Mouse (Mus musculus) spleen, embryonic (tissue): ENCODE data around the gene Smim22.

ENCODE experiments used
- CTCF ChIA-PET: fragments of 350-600 bp; sonication (Branson Sonifier 250); formaldehyde crosslinking; loops from one replicate; lab custom pipeline; 2022; lab: Charles Lee

Smim22 gene

DNA sequence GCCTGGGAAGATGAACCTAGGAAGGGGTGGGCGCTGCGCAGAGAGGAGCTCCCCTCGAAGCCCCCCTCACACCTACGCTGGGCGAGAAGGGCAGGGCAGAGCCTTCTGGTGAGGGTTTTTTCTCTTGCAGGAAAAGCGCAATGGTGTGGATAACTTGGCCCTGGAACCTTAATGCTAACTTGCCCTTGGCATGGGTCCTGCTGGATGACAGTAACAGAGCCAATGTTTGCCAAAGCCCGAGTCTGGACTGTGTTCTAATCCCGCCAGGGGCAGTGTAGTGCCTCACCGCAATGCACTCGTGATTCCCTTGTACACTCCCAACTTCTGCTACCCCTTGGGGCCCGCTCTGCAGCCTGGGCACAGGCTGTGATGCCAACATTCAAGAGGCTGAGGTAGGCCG is 988 bp downstream of the Smim22 start:
- CTCF ChIA-PET, result no interaction called here

DNA sequence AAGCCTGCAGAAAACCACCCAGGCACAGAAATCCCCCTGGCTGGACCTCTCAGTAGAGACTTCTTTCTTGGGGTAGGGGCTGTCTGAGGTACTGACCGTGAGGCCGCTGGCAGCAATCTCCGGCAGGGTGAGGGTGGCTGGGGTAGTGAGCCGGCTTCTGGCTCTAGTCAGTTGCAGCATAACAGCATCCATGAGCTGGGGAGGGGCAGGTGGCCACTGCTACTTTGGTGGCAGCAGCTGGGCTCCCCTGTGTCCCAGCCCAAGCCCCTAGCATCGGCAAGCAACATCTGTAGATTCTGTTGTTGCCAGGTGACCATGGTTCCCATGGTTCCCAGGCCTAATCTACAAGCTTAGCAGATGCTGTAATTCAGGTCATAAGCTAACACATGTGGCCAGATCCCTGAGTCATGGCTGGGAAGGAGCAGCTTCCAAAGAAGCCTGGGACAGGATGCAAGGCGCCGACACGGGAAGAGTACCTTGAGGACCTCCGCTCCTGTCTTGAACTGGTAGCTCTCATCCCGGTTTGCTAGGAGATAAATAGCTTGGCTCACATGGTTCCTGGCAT is 3.4 kb downstream of the Smim22 start:
- CTCF ChIA-PET, result interaction anchor here (0.6 kb wide), 2 partner anchors 284 to 368 kb away, joined by 3 to 19 read pairs; partner anchors contain the start of gene Hmox2

DNA sequence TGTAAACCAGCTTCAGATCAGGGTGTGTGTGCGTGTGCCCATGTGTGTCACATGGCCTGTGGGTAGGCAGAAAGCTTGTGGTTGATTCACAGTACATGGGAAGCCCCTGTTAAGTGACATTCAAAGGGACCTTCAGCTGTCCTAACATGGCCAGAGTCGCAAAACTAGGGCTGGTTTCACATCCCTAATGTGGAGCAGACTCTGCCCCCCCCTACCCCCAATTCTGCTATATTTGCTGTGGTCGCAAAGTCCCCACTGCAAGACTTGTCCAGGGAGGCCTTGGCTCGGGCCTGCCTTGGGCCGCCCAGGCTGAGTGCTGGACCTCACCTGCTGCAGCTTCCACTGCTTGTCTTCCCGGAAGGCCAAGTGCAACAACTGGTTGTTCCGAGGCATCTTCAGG is 4.2 kb downstream of the Smim22 start:
- CTCF ChIA-PET, result interaction anchor here (0.6 kb wide), 1 partner anchor 285 kb away, joined by 3 read pairs; the partner anchor contains the start of gene Hmox2

DNA sequence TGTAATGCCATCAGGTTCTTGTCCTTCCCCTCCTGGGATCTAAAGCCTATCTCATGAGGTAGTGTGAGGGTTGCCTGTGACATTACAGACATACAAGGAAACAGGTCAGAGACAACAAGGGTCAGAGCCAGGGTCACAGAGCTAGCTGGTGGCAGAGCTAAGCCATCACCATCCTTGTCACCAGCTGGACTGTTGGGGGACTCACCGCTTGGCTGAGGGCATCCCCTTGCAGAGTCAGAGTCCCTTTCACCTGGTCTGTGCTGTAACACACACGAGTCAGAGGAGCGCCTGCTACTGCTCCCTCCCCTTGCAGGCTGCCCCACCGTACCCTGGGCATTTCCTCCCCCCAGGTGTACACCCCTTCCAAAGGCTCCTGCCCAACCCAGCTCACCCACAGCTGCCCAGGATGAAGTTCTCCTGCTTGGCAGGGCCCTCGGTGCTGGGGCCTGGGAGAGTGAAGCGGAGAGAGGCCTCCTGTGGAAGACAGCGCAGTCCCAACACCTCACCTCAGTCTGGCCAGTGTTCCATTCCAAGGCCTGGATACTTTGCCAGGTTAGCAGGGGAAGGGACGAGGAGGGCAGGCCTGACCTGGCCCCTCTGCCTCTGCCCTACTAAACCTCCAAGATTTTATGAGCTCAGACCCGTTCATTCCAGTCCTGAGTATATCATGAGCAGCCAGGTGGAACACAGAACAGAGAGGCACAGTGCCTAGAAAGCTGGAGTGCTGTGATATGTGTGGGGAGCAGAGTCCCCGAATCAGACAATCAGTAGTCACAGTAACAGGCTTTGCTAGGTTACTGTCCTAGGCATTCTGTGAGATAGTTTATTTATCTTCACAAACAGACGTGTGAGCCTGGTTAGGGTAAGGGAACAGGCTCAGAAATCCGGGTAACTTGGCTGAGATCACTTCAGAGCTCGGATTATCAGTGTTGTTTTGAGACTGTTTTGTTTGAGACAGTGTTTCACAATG is 5.2 kb downstream of the Smim22 start:
- CTCF ChIA-PET, result interaction anchor here (0.5 to 0.6 kb wide), 2 partner anchors 46 to 94 kb away, joined by 3 to 4 read pairs; no protein-coding TSS in a partner anchor

DNA sequence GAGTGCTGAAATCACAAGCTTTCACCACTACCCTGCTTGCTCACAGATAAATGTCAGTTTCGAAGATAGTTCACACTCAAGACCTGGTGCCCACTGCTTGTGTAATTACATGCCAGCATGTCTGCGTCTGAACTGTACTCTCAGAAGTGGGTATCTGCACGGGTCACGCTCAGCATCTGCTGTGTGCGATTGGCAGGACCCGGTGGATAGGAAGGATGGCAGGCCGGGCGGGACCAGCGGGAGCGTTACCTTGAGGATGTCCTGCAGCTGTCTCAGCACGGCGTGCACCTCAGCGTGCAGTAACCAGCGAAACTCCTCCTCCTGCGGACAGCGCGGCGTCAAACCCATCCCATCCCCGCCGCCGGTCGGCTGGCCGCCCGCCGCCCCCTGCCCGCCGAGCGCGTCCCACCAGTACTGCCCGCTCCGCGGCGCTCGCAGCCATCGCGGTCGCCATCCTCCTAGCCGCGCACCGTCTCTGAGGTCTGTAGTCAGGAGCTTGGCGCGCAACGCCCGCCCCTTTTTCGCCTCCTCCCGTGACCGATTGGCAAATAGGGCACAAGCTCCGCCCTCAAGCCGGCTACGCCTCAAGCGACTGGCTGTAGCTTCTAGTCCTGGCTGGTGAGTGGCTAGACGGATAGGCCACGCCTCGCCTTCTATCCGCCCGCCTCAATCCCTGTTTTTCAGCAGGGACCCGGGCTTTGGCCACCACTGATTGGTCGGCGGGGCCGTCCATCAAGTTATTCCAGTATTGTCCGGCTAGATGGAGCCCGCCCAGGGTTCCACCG is 6.2 kb downstream of the Smim22 start, which contains the start of gene Rogdi:
Gene Rogdi (minus strand): TSS at position 500 of the 785 bp plus-strand sequence.
- CTCF ChIA-PET, result interaction anchor here (0.5 to 0.6 kb wide), 2 partner anchors 45 to 95 kb away, joined by 3 to 4 read pairs; no protein-coding TSS in a partner anchor

DNA sequence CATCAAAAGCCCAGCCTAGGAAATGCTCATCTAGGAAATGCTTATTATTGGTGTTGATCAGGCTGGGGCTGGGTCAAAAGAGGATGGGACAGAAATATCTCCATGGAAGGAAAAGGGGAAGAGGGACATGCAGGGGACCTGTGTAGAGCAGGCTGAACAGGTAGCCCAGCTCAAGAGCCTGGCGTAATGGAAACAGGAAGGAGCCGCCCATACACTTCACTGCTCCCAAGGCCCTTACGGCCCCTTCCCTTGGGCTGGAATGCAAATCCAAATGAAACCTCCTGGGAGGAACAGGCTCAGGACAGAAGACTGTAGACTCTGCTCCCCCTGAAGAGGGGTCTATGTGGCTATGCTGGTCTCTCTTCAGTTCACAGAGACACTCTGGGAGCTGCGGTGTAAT is 7.5 kb downstream of the Smim22 start:
- CTCF ChIA-PET, result no interaction called here

DNA sequence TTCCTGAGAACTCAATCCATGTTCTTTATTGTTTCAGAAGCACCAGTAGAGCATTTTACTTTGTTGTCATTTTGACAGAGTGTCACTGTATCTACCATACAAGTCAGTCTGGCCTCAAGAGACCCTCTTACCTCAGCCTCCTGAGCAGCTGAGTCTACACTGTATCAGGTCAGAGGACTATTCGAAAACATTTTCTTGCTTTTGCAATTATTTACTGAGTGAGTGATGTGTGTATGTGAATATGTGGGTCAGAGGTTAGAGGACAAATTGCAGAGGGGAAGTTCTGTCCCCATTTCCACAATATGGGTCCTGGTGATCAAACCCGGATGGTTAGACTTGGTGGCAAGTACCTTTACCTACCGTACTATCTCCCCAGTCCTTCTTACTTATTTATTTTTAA is 16.9 kb downstream of the Smim22 start:
- CTCF ChIA-PET, result interaction anchor here (0.6 kb wide), 1 partner anchor 155 kb away, joined by 3 read pairs; no protein-coding TSS in a partner anchor

DNA sequence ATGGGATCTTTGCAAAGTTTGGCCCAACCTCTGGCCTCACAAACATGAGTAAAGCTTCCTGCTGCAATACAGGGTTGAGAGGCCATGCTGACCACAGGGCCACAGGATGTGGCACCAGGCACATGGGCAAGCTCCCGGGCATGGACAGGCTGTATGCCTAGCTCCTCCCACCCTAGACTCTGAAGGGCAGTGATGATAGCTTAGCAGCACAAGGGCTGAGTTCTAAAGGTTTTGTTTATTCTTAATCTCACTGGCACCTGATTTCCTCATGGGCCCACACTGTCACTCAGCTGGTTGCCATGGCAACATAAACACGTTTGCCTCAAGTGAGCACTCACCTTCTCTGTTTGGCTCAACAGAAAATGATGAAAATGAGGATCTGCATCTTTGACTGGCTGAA is 22.8 kb downstream of the Smim22 start:
- CTCF ChIA-PET, result no interaction called here

DNA sequence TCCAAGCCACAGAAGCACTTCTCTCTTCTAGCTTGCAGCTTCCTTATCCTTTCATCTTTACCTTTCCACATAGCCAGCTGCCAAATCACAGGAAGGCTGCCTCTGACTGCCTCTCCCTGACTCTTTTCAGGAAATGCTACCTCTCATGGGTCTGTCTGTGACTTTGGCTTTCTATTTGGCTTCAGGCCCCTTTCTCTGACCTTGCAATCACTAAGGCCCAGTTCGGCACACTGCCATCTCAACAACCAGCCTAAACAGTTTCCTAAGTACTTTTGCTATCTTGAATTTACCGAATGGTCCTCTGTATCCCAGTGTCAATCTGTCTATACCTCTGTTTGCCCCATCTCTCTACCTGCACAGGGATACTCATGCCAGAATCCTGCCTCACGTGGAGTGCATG is 28.5 kb downstream of the Smim22 start:
- CTCF ChIA-PET, result interaction anchor here (0.6 kb wide), 1 partner anchor 26 kb away, joined by 3 read pairs; no protein-coding TSS in a partner anchor

DNA sequence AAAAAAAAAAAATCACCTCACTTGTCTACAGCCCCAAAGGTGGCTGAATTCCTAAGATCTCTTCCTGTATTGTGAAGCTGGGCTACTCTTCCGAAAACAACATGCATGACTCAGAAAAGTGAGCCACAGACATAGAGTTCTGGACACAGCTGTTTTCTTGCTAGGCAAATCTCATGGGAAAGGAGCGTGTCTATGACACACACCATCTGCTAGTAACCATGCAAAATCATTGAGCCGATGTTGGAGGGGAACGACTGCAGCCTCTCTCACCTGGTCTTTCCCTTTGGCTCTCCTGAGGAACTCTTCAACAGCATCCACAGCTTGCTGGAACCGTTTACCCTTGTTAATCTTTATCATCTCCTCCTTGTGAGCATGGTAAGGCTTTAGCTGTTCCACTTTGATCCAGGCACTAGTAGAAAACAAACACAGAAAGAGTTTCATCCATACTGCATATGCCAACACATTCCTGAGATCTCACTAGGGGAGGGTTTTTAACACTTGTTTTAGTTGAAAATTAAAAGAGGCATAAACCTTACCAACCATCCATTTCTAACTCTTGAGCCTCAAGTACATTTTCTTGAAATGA is 29.7 kb downstream of the Smim22 start:
- CTCF ChIA-PET, result no interaction called here

DNA sequence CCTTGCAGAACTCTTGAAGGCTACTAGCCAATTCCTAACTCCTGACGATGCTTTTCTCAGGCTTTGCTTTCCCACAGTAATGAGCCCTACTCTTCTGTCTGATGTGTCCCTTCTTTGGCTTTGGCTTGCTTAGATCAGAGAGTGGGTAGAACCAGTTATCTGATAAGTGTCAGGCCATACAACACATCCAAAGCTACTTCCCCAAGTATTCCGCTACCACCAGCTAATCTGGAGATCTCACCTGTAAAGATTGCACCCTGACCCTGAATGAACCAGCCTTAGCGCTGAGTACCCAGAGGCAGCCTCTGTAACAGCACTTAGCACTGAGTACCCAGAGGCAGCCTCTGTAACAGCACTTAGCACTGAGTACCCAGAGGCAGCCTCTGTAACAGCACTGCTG is 38.2 kb downstream of the Smim22 start:
- CTCF ChIA-PET, result no interaction called here

DNA sequence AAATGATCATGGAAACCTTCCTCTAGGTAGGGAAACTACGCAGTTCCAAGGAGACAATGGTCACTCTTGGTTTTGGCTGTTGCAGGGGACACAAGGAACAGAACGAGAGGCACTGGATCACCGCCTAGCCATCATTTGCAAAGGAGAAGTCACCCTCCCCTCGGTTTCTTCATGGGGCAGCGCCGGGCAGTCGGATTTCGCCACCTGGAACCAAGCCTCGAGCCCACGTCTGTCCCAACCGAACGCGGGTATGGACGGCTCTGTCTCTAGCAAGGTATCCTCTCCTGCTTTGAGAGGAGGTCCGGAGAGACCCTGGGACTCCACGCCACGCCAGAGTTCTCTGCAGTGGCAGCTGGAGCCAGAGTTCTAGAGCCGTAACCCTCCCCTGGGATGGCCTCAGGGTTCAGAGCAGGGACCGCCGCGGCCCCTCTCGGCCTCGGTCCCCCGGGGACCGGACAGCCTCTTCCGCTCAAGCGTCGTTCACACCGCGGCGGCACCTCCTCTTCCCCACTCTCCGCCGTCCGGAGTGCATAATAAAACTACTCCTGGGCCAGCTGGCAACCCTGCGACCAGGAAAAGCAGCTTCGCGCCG is 42.2 kb downstream of the Smim22 start:
- CTCF ChIA-PET, result no interaction called here

DNA sequence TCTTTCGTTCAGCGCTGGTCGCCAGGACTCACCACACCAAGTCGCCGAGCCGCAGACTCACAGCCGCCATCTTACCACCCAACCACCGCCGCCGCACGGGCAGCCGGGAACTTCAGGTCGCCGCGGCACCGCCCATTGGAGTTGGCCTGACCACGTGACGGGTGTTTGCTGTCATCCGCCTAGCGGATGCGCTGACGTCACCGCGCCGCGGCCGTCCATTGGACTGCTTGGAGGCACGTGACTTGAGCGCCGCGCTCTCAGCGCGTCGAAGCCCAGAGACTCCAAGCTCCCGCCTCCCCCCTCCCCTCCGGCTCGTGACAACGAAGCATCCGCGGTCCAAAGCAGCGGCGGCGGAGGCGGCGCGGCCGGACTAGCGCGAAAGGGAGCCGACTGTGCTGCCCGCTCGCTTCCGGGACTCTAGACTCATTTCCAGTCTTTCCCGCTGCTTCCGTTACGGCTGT is 42.7 kb downstream of the Smim22 start, which contains the start of the genes Glyr1 and Ubn1:
Gene Glyr1 (minus strand): TSS at position 90 of the 461 bp plus-strand sequence.
Gene Ubn1 (plus strand): TSS at position 284 of the 461 bp plus-strand sequence.
- CTCF ChIA-PET, result no interaction called here

DNA sequence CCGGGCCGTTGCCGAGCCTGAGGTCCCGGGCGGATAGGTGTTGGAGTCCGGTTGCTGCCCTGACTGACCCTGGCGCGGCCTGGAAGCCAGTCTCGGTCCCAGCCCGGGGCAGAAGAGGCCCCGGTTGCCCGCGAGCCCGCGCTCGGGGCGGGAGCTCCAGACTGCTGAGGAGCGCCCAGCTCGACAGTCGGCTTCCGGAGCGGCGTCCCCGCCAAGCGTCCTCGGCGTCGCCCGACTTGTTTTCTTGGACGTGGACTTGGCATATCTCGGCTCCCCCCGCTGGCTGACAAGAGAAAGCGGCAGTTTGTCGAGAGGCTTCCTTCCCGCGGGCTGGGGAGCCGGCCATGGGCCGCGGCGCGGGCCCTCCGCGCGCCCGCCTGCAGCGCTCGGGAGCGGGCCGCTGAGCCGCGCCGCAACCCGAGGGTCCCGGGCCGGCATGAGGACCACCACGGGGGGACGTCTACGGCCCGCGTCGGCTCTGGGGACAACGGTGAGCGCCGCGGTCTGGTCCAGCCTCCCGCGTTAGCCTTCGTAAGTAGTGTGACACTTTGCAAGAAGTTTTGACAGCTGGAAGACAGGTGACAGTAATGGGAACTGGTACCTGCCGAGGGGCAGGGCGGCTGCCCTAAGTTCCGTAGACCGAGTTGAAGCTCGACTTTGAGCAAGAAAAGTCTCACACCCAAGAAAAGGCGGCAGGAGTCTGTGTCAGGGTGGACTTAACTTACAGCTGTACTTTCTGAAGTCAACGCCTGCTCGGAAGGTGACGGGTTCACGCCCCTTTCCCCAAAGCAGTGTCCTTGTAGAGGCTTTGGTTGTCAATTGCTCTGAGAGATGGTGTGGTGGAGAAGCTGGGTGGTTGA is 43.4 kb downstream of the Smim22 start:
- CTCF ChIA-PET, result no interaction called here
